Mouse (Mus musculus) MEL (cell line): Measurements from ENCODE around the gene Hprt. TPM values are rescaled to one million over a fixed set of nuclear protein-coding genes. Genes with fewer than 3 reads are reported as not detected.

Source experiments
- DNase-seq: peaks from one replicate; pipeline ENCODE4 v3.0.0; 2011; ENCODE audit warnings: low read depth, low spot score
- H3K27ac ChIP-seq: 2 replicates; pipeline ENCODE4 v1.5.1; 2012; ENCODE audit warnings: low read depth, mild to moderate bottlenecking, control low read depth, low read length, moderate library complexity; ENCODE audit not compliant: control insufficient read depth
- H3K27me3 ChIP-seq, 2 experiments: fragments of 150-350 bp in 1 of 2; sonication (generic) in 1 of 2; 2 replicates each; pipeline ENCODE4 v1.6.1; 2012; ENCODE audit warnings: low read length in 2 of 2, mild to moderate bottlenecking in 2 of 2, improper control_type of control experiment in 1 of 2, moderate library complexity in 1 of 2; ENCODE audit not compliant: insufficient read depth in 2 of 2, control insufficient read depth in 1 of 2
- H3K36me3 ChIP-seq, 2 experiments: 2 replicates each; pipeline ENCODE4 v1.6.1; 2012 to 2014; ENCODE audit warnings: low read length in 2 of 2, improper control_type of control experiment in 1 of 2, inconsistent platforms in 1 of 2, mild to moderate bottlenecking in 1 of 2; ENCODE audit not compliant: insufficient read depth in 2 of 2, control insufficient read depth in 1 of 2
- H3K4me1 ChIP-seq, 2 experiments: fragments of 150-350 bp in 1 of 2; sonication (generic) in 1 of 2; 2 replicates each; pipeline ENCODE4 v1.6.1; 2012; ENCODE audit warnings: low read length in 2 of 2, improper control_type of control experiment in 1 of 2, mild to moderate bottlenecking in 1 of 2; ENCODE audit not compliant: insufficient read depth in 2 of 2, control insufficient read depth in 1 of 2
- H3K4me3 ChIP-seq, 2 experiments: fragments of 150-350 bp in 1 of 2; sonication (generic) in 1 of 2; 2 replicates each; pipeline ENCODE4 v1.5.1; 2012; ENCODE audit warnings: low read depth in 2 of 2, low read length in 2 of 2, mild to moderate bottlenecking in 2 of 2, moderate library complexity in 2 of 2, control low read depth in 1 of 2, improper control_type of control experiment in 1 of 2; ENCODE audit not compliant: control insufficient read depth in 1 of 2, insufficient read depth in 1 of 2
- H3K79me2 ChIP-seq: 2 replicates; pipeline ENCODE4 v1.6.1; 2012; ENCODE audit warnings: mild to moderate bottlenecking, low read length, moderate library complexity; ENCODE audit not compliant: control insufficient read depth, poor library complexity, insufficient read depth
- H3K9ac ChIP-seq: 2 replicates; pipeline ENCODE4 v1.6.1; 2012; ENCODE audit warnings: low read depth, mild to moderate bottlenecking, control low read depth, low read length, moderate library complexity; ENCODE audit not compliant: control insufficient read depth, poor library complexity, severe bottlenecking
- H3K9me3 ChIP-seq: fragments of 150-350 bp; sonication (generic); replicated peaks from 2 replicates; pipeline ENCODE4 v1.6.1; 2012; ENCODE audit warnings: mild to moderate bottlenecking, low read length, improper control_type of control experiment, moderate library complexity; ENCODE audit not compliant: insufficient read depth
- BHLHE40 ChIP-seq: IDR thresholded peaks from 2 replicates; pipeline ENCODE4 v1.6.1; 2012; ENCODE audit warnings: low read depth, mild to moderate bottlenecking, inconsistent platforms, low read length, improper control_type of control experiment, borderline replicate concordance
- CHD1 ChIP-seq: IDR thresholded peaks from 2 replicates; pipeline ENCODE4 v1.6.1; 2012; ENCODE audit warnings: low read depth, mild to moderate bottlenecking, inconsistent platforms, low read length, improper control_type of control experiment
- CHD2 ChIP-seq: IDR thresholded peaks from 2 replicates; pipeline ENCODE4 v1.6.1; 2011; ENCODE audit warnings: low read length, improper control_type of control experiment
- CTCF ChIP-seq, 3 experiments: IDR thresholded peaks in 2 of 3; conservative IDR thresholded peaks in 1 of 3; 2 replicates each; pipeline ENCODE4 v1.5.1; 2011 to 2012; ENCODE audit warnings: low read length in 3 of 3, low read depth in 2 of 3, mild to moderate bottlenecking in 2 of 3, improper control_type of control experiment in 1 of 3, inconsistent platforms in 1 of 3, mixed read lengths in 1 of 3, moderate library complexity in 1 of 3; ENCODE audit not compliant: control insufficient read depth in 1 of 3, insufficient read depth in 1 of 3, poor library complexity in 1 of 3, severe bottlenecking in 1 of 3
- E2F4 ChIP-seq: IDR thresholded peaks from 2 replicates; pipeline ENCODE4 v1.6.1; 2011; ENCODE audit warnings: low read depth, low read length, improper control_type of control experiment, borderline replicate concordance
- ELF1 ChIP-seq: IDR thresholded peaks from 2 replicates; pipeline ENCODE4 v1.6.1; 2014; ENCODE audit warnings: low read depth, mild to moderate bottlenecking, inconsistent platforms, low read length, improper control_type of control experiment, moderate library complexity
- GABPA ChIP-seq: IDR thresholded peaks from 2 replicates; pipeline ENCODE4 v1.6.1; 2012; ENCODE audit warnings: low read depth, mild to moderate bottlenecking, inconsistent platforms, low read length, improper control_type of control experiment, moderate library complexity
- GATA1 ChIP-seq: IDR thresholded peaks from 2 replicates; pipeline ENCODE4 v1.6.1; 2011; ENCODE audit warnings: low read depth, low read length, improper control_type of control experiment
- HCFC1 ChIP-seq: IDR thresholded peaks from 2 replicates; pipeline ENCODE4 v1.6.1; 2012; ENCODE audit warnings: low read depth, mild to moderate bottlenecking, inconsistent platforms, low read length, improper control_type of control experiment, moderate library complexity
- JUND ChIP-seq: IDR thresholded peaks from 2 replicates; pipeline ENCODE4 v1.6.1; 2011; ENCODE audit warnings: low read depth, mild to moderate bottlenecking, improper control_type of control experiment, low read length
- KAT2A ChIP-seq: conservative IDR thresholded peaks from 2 replicates; pipeline ENCODE4 v1.6.1; 2012; ENCODE audit warnings: low read depth, low read length, improper control_type of control experiment, inconsistent platforms
- MAFK ChIP-seq: IDR thresholded peaks from 2 replicates; pipeline ENCODE4 v1.6.1; 2011; ENCODE audit warnings: low read depth, mild to moderate bottlenecking, low read length, improper control_type of control experiment, borderline replicate concordance
- MEF2A ChIP-seq: IDR thresholded peaks from 2 replicates; pipeline ENCODE4 v1.6.1; 2014; ENCODE audit warnings: low read depth, mild to moderate bottlenecking, inconsistent platforms, low read length, improper control_type of control experiment; ENCODE audit not compliant: poor library complexity, insufficient replicate concordance, severe bottlenecking; ENCODE audit errors: extremely low read depth
- MXI1 ChIP-seq: IDR thresholded peaks from 2 replicates; pipeline ENCODE4 v1.6.1; 2011; ENCODE audit warnings: mild to moderate bottlenecking, low read depth, low read length, improper control_type of control experiment
- MYB ChIP-seq: IDR thresholded peaks from 2 replicates; pipeline ENCODE4 v1.6.1; 2011; ENCODE audit warnings: mild to moderate bottlenecking, low read depth, low read length, improper control_type of control experiment
- RAD21 ChIP-seq: IDR thresholded peaks from 2 replicates; pipeline ENCODE4 v1.6.1; 2011; ENCODE audit warnings: mild to moderate bottlenecking, low read depth, low read length, improper control_type of control experiment
- SIN3A ChIP-seq: IDR thresholded peaks from 2 replicates; pipeline ENCODE4 v1.6.1; 2012; ENCODE audit warnings: low read length, improper control_type of control experiment, inconsistent platforms
- ZKSCAN1 ChIP-seq: IDR thresholded peaks from 2 replicates; pipeline ENCODE4 v1.6.1; 2012; ENCODE audit warnings: low read depth, mild to moderate bottlenecking, inconsistent platforms, low read length, improper control_type of control experiment, moderate library complexity
- ZMIZ1 ChIP-seq: IDR thresholded peaks from 2 replicates; pipeline ENCODE4 v1.6.1; 2012; ENCODE audit warnings: low read depth, mild to moderate bottlenecking, inconsistent platforms, low read length, improper control_type of control experiment, moderate library complexity
- polyA plus RNA-seq, 2 experiments: library from polyadenylated mRNA; stranded (reverse) in 1 of 2; unstranded in 1 of 2; fragments of >175 nt in 1 of 2; fragments of >200 nt in 1 of 2; gene quantifications; 2 replicates each; pipeline versions ENCODE4 v1.2.1 to v1.2.4; 2012; ENCODE audit warnings: low replicate concordance in 2 of 2, low read depth in 1 of 2; ENCODE audit not compliant: insufficient read length in 2 of 2, insufficient read depth in 1 of 2, missing spikeins in 1 of 2
- total RNA-seq: library from RNA; depleted of rRNA; stranded (reverse); fragments of 300-350 nt; gene quantifications from 2 replicates; pipeline ENCODE4 v1.2.3, GENCODE M21; 2012

Hprt gene
- total and polyA plus RNA-seq, 3 experiments: 113 to 117 TPM; not detected in 1

DNA sequence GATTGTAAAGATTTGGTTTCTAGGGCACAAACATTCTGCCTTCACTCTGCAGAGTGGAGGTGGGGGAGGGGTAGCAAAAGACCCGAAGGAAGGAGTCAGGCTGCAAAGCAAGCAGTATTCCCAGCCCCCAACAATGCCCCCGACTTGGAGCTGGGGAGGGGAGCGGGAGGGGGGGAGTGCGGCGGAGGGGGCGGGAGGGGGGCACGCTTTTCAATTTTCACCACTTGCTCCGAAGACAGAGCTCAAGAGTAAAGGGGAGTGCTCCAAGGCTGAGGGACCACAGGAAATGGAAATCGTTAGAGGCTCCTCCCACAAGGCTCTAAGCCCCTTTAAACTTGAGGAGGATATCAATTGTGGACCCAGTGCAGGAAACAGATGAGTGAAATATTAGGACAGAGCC is 62.4 kb downstream of the Hprt start:
- Histone ChIP-seq H3K9me3 (no peaks in the 10 kb centered on the region), H3K79me2 (no peaks in the 10 kb centered on the region), H3K4me1 (no peaks in the 10 kb centered on the region), H3K27me3 (no peaks in the 10 kb centered on the region), H3K9ac (no peak overlapping the region), H3K36me3 (no peaks in the 10 kb centered on the region), H3K4me3 (no peak overlapping the region), H3K27ac (no peak overlapping the region)
- no peak for DNase-seq
- TF ChIP-seq HCFC1 (no peak), GATA1 (no peak), JUND (no peak), MYB (no peak), ZKSCAN1 (no peak), SIN3A (no peak)

DNA sequence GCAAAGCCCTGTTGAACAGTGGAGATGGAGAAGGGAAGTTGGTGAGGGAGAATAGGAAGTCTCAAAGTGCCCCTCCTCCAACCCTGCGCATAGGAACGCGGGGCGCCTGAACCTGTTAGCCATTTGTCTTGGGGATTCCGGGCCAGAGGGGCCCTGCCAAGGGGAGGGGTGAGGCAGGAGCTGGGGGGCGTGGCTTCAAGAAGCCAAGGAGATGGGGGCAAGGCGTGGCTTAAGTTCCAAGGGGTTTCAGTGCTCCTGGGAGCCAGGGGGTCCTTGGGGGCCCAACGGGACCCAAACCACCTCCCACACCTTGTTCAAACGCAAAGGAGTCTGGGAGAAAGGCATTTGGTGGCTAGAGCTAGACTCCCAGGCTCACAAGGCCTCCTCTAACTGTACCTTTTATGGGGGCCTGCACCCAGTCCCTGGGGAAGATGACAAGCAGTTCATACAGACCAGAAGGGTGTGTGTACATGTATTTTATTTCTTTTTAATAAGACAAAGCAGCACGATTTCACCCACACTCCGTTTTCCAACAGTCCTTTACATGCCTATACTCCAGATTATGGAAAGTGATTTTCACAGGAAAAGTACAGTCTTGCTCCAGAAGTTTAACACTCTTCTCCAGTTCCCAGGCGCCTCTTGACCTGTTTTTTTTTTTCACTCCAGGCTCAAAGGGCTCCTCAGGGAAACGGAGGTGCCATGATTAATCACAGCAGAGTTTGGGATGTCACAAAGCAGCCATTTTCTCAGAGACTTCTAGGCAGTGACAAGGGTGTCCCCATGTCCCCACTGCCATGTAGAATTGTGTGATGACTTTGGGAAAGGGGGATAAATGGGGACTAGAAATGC is 64.9 kb downstream of the Hprt start:
- H3K4me3 ChIP-seq: no peak overlapping the region
- DNase-seq: no peak
- no peak overlapping the region for H3K9ac ChIP-seq
- H3K36me3 ChIP-seq: no peaks in the 10 kb centered on the region; a peak in 1 of 4 replicates
- H3K9me3 ChIP-seq: no peaks in the 10 kb centered on the region
- no peaks in the 10 kb centered on the region; a peak in 1 of 4 replicates for H3K4me1 ChIP-seq
- peaks cover 5% of the 10 kb centered on the region; the same call in 1 of the 2 replicates for H3K79me2 ChIP-seq
- TF ChIP-seq MYB (no peak), ZMIZ1 (no peak), KAT2A (no peak), BHLHE40 (no peak), CHD1 (no peak), GABPA (no peak), ELF1 (no peak), MAFK (no peak), CTCF (IDR thresholded peaks at IDR 0.05 in 2 of 3, conservative IDR thresholded peaks at IDR 0.05 in 1 of 3; ENCODE audit: control insufficient read depth in 1 of 3, insufficient read depth in 1 of 3, low read depth in 2 of 3, low read length in 3 of 3, poor library complexity in 1 of 3, severe bottlenecking in 1 of 3) (no peak), E2F4 (no peak), MXI1 (no peak), SIN3A (no peak), GATA1 (no peak), CHD2 (no peak), RAD21 (no peak), MEF2A (no peak)
- no peaks in the 10 kb centered on the region for H3K27me3 ChIP-seq
- no peak overlapping the region for H3K27ac ChIP-seq
